Mouse (Mus musculus) hindbrain, embryonic 13.5 days (tissue): Measurements from ENCODE around the gene Mettl23. TPM values are rescaled to one million over a fixed set of nuclear protein-coding genes. Genes with fewer than 3 reads are reported as not detected.

ENCODE experiments used
- ATAC-seq: fragments of 200-750 bp; cut with Nextera tagmentation; 2 replicates; pipeline ENCODE4 v1.8.0; 2017; ENCODE audit warnings: moderate TSS enrichment; ENCODE audit not compliant: low FRiP score
- H3K27ac ChIP-seq: fragments of 300-500 bp; sonication (generic); 2 replicates; pipeline ENCODE4 v1.5.1; 2015; ENCODE audit warnings: inconsistent platforms, mild to moderate bottlenecking, moderate library complexity
- H3K27me3 ChIP-seq: fragments of 300-500 bp; sonication (generic); 2 replicates; pipeline ENCODE4 v1.6.1; 2015; ENCODE audit warnings: mild to moderate bottlenecking, inconsistent platforms
- H3K36me3 ChIP-seq: fragments of 300-500 bp; sonication (generic); 2 replicates; pipeline ENCODE4 v1.6.1; 2015; ENCODE audit warnings: mild to moderate bottlenecking, inconsistent platforms
- H3K4me1 ChIP-seq: fragments of 300-500 bp; sonication (generic); replicated peaks from 2 replicates; pipeline ENCODE4 v1.6.1; 2015; ENCODE audit warnings: inconsistent platforms
- H3K4me2 ChIP-seq: fragments of 300-500 bp; sonication (generic); 2 replicates; pipeline ENCODE4 v1.6.1; 2015; ENCODE audit warnings: inconsistent platforms, mild to moderate bottlenecking, moderate library complexity
- H3K4me3 ChIP-seq: fragments of 300-500 bp; sonication (generic); 2 replicates; pipeline ENCODE4 v1.5.1; 2015; ENCODE audit warnings: mild to moderate bottlenecking, inconsistent platforms
- H3K9ac ChIP-seq: fragments of 300-500 bp; sonication (generic); 2 replicates; pipeline ENCODE4 v1.6.1; 2015; ENCODE audit warnings: mild to moderate bottlenecking, inconsistent platforms
- H3K9me3 ChIP-seq: fragments of 300-500 bp; sonication (generic); 2 replicates; pipeline ENCODE4 v1.6.1; 2016; ENCODE audit warnings: inconsistent platforms
- WGBS: fragments of 180-500 bp; shearing (Covaris S2); methylation state at CpG from one replicate; pipeline ENCODE4 v1.1.7; 2015; 5-methylcytosine and 5-hydroxymethylcytosine counted together
- polyA plus RNA-seq: library from polyadenylated mRNA; unstranded; fragments of >200 nt; fragmentation: Nextera tagmentation; extraction: Ambion mirVana; gene quantifications from 2 replicates; pipeline ENCODE4 v1.2.1, GENCODE M21; 2015

Gene Mettl23
- polyA plus RNA-seq = 79.3 and 83.2 TPM in 2 replicates

GRCm38 (mm10) chr11:116843261-116844233, at the start of gene Mettl23, which contains the start of gene Jmjd6:
Gene Mettl23 (plus strand): TSS chr11:116843278.
Gene Jmjd6 (minus strand): TSS chr11:116843449.
- peak within 1 kb of the TSS; percentile 81 for H3K4me3 ChIP-seq
- peaks cover 39% of the 10 kb centered on the region for H3K36me3 ChIP-seq
- H3K27ac ChIP-seq = peak within 1 kb of the TSS; percentile 98
- peak; percentile 96 for ATAC-seq
- peaks cover 57% of the 10 kb centered on the region for H3K4me1 ChIP-seq
- H3K4me2 ChIP-seq = peak within 1 kb of the TSS; percentile 83
- peak within 1 kb of the TSS; percentile 91 for H3K9ac ChIP-seq
- no peaks in the 10 kb centered on the region for H3K27me3 ChIP-seq
- no peaks in the 10 kb centered on the region for H3K9me3 ChIP-seq
- WGBS = 1% methylated on average over 72 of the region's 72 CpGs

DNA sequence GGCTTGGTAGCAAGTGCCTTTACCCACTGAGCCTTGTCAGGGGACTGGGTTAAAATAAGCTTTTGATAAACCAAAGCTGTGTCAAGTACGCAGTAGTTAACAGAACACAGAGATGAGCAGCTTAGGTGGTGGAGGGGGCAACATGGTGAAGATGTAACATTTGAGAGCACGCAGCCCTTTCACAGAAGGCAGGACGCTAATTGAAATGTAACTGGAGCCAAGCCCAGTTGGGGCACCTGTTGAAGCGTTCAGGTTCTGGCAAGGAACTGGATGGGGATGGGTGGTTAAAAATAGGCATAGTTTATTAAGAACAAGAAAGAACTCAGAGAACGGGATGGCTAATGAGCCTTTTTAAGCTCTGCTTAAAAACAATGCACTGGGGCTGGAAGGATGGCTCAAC, 43.7 kb upstream of the Mettl23 start:
- WGBS = 87% methylated on average over 5 of the region's 5 CpGs
- no peaks in the 10 kb centered on the region; the same call in 1 of the 2 replicates for H3K4me1 ChIP-seq
- no peak overlapping the region for H3K9ac ChIP-seq
- ATAC-seq = no peak
- H3K27me3 ChIP-seq = no peaks in the 10 kb centered on the region
- H3K4me3 ChIP-seq = no peak overlapping the region
- H3K36me3 ChIP-seq = peaks cover 6% of the 10 kb centered on the region
- H3K27ac ChIP-seq = no peak overlapping the region
- no peak overlapping the region for H3K4me2 ChIP-seq
- H3K9me3 ChIP-seq = no peaks in the 10 kb centered on the region

DNA sequence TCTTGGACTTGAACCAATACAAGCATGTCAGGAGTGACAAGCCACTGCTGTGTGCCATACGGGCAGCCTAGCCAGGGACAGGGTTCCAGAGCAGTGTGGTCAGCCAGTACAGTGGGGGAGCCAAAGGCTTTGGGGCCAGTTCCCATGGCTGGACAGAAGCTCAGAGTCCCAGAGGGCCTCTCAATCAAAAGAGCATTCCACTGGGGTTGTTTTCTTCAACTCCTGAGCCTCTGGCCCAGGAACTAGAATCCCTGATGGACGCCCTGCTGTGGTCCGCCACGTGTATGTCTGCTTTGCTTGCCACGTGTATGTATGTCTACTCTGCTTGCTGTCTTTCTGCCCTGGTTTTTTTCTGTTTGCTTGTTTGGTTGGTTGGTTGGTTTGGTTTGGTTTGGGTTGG, 42.0 kb upstream of the Mettl23 start:
- no peak overlapping the region for H3K4me3 ChIP-seq
- H3K4me2 ChIP-seq = no peak overlapping the region
- ATAC-seq = no peak
- peaks cover under 1% of the 10 kb centered on the region for H3K4me1 ChIP-seq
- H3K9ac ChIP-seq = no peak overlapping the region
- peaks cover 6% of the 10 kb centered on the region for H3K36me3 ChIP-seq
- H3K27me3 ChIP-seq = no peaks in the 10 kb centered on the region
- no peaks in the 10 kb centered on the region for H3K9me3 ChIP-seq
- no peak overlapping the region for H3K27ac ChIP-seq
- 75% methylated on average over 5 of the region's 5 CpGs for WGBS

DNA sequence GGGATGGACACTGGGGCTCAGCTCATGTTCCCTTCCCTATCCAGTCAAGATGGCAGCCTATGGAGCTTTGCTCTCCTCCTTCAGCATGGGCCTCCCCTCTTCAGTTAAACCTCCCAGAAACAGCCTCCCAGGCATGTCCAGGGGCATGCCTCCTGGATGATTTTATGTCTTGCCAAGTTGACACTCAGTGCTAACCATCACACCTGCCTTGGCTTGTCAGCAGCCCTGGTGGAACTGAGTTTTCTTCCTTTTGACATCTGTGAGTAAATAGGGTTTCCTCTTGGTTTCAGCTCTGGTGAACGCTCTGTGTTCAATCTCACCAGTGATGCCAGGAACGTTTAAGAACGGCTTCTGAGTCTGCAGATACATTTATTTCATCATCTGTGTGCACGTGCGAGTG, 40.4 kb upstream of the Mettl23 start:
- Histone ChIP-seq H3K9me3 (no peaks in the 10 kb centered on the region), H3K4me3 (no peak overlapping the region), H3K27ac (no peak overlapping the region), H3K27me3 (no peaks in the 10 kb centered on the region), H3K9ac (no peak overlapping the region), H3K4me1 (peaks cover 8% of the 10 kb centered on the region), H3K36me3 (peaks cover 6% of the 10 kb centered on the region), H3K4me2 (no peak overlapping the region)
- WGBS = 91% methylated on average over 5 of the region's 5 CpGs
- ATAC-seq = no peak

DNA sequence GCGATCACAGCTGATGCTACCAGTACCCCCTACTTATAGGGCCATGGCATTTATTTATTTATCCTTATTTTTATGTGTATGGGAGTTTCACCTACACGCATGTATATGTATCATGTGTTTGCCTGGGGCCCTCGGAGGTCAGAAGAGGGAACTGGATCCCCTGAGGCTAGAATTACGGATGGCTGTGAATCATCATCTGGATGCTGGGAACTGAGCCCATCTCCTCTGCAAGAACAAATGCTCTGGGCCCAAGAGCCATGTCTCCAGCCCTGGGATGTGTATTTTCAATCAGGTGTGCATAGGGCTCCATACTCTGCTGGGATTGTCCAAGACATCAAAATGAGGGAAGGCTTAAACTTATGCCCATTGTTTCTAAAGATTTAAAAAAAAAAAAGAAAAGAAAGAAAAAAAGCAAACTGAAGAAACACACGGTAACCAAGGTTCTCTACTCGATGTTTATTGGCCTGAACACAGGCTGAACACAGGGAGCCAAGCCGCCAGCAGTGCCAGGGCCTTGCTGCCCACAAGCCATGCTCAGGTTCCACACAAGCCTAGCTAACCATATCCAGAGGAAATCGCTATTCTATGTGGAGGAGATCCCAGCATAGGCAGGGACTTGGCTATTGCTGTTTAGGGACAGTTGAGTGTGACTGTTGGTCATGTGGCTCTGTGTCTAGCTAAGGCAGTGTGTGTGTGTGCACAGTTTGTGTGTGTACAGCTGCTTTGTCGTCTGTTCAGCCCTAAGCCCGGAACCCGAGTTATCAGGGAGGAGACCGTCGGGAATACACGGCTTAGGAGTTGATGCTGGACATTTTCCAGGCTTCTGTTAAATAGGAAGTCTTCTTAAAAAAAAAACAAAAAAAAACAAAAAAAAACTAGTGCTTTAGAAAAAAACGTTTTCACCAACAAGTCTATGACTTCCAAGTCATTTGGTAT, 36.7 kb upstream of the Mettl23 start:
- Histone ChIP-seq H3K4me2 (no peak overlapping the region), H3K27me3 (no peaks in the 10 kb centered on the region), H3K4me1 (peaks cover 40% of the 10 kb centered on the region), H3K36me3 (peaks cover 6% of the 10 kb centered on the region), H3K4me3 (no peak overlapping the region), H3K27ac (peak overlapping the region; percentile 35; the same call in 1 of the 2 replicates), H3K9ac (no peak overlapping the region), H3K9me3 (no peaks in the 10 kb centered on the region)
- WGBS = 83% methylated on average over 15 of the region's 15 CpGs
- no peak for ATAC-seq

DNA sequence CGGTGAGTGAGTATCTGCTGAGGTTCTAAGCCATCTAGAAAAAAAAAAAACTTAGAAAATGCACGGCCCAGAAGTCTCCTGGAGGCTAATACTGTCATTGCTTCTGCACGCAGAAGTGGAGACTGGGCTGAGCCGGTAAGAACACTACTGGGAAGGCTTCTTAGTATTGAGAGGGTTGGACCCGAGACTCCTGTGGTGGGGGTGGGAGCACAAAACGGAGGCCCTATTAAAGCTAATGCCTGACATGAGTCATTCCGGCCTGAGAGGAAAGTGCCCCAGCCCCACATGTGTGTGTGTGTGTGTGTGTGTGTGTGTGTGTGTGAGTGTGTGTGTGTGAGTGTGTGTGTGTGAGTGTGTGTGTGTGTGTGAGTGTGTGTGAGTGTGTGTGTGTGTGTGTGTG, 36.0 kb upstream of the Mettl23 start:
- WGBS = 64% methylated on average over 7 of the region's 7 CpGs
- no peak overlapping the region for H3K27ac ChIP-seq
- H3K4me1 ChIP-seq = peaks cover 46% of the 10 kb centered on the region
- H3K9ac ChIP-seq = no peak overlapping the region
- no peaks in the 10 kb centered on the region for H3K9me3 ChIP-seq
- no peaks in the 10 kb centered on the region for H3K27me3 ChIP-seq
- H3K4me2 ChIP-seq = no peak overlapping the region
- H3K4me3 ChIP-seq = no peak overlapping the region
- ATAC-seq = no peak
- H3K36me3 ChIP-seq = peaks cover 6% of the 10 kb centered on the region

DNA sequence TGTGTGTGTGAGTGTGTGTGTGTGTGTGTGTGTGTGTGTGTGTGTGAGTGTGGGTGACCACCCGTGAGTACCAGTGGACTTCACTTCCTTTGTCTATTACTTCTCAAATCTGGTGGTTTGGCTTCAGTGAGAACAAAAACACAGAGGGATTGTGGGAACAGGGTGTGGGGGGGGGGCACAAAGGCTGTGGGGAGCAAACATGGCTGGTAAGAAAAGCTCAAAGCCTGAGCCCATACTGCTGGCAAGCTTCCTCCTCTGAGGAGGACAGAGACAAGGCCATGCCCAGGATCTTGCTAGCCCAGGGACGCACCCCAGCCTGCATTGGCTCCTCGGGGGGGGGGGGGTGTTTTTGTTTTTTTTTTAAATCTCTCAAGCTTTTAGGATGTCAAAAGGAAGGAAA, 35.6 kb upstream of the Mettl23 start:
- 0 out of 2 replicates have a peak overlapping the region, but pooled peaks have one; percentile 13 for H3K9ac ChIP-seq
- H3K36me3 ChIP-seq = peaks cover 5% of the 10 kb centered on the region
- H3K9me3 ChIP-seq = no peaks in the 10 kb centered on the region
- H3K27ac ChIP-seq = peak overlapping the region; percentile 69; the same call in 1 of the 2 replicates
- peaks cover 50% of the 10 kb centered on the region for H3K4me1 ChIP-seq
- H3K27me3 ChIP-seq = no peaks in the 10 kb centered on the region
- no peak overlapping the region for H3K4me2 ChIP-seq
- WGBS = 77% methylated on average over 3 of the region's 3 CpGs
- ATAC-seq = no peak
- no peak overlapping the region for H3K4me3 ChIP-seq

GRCm38 (mm10) chr11:116807938-116808606, 35.0 kb upstream of the Mettl23 start:
- Histone ChIP-seq H3K4me3 (no peak overlapping the region), H3K36me3 (no peaks in the 10 kb centered on the region; the same call in 1 of the 2 replicates), H3K27me3 (no peaks in the 10 kb centered on the region), H3K4me2 (no peak overlapping the region), H3K4me1 (peaks cover 56% of the 10 kb centered on the region), H3K9ac (peak overlapping the region; percentile 49; the same call in 1 of the 2 replicates), H3K27ac (peak overlapping the region; percentile 69), H3K9me3 (no peaks in the 10 kb centered on the region)
- no peak for ATAC-seq
- WGBS = 28% methylated on average over 7 of the region's 7 CpGs

- Histone ChIP-seq H3K27ac (peak overlapping the region; percentile 100), H3K9ac (peak overlapping the region; percentile 60; the same call in 1 of the 2 replicates), H3K4me3 (no peak overlapping the region), H3K4me1 (peaks cover 64% of the 10 kb centered on the region), H3K36me3 (no peaks in the 10 kb centered on the region; the same call in 1 of the 2 replicates), H3K4me2 (no peak overlapping the region), H3K9me3 (no peaks in the 10 kb centered on the region), H3K27me3 (no peaks in the 10 kb centered on the region)
- ATAC-seq = no peak
- WGBS = 75% methylated on average over 11 of the region's 11 CpGs
Measured at GRCm38 (mm10) chr11:116808811-116809395, 34.2 kb upstream of the Mettl23 start.

DNA sequence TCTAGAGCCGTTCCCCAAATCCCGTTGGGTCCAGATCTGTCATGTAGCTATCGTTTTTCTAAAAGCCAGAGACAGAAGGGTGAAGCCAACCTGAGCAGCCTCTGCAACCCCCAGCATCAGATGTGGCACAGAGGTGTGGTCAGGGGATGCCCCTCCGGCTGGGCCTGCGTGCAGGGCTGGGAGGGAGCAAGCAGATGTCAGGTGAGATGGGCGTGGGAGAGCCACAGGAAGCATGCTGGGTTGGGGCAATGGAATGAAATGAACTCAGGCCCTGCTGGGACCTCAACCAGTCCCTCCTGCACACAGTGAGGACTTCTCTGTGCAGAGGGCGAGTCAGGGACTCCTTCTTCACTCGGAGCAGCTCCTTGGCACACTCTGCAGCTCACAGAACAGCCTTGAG, 33.6 kb upstream of the Mettl23 start:
- H3K4me2 ChIP-seq = no peak overlapping the region
- ATAC-seq = no peak
- H3K36me3 ChIP-seq = no peaks in the 10 kb centered on the region
- peak overlapping the region; percentile 100 for H3K27ac ChIP-seq
- H3K4me3 ChIP-seq = no peak overlapping the region
- peak overlapping the region; percentile 60 for H3K9ac ChIP-seq
- no peaks in the 10 kb centered on the region for H3K9me3 ChIP-seq
- peaks cover 70% of the 10 kb centered on the region for H3K4me1 ChIP-seq
- no peaks in the 10 kb centered on the region for H3K27me3 ChIP-seq
- 77% methylated on average over 8 of the region's 8 CpGs for WGBS

GRCm38 (mm10) chr11:116810528-116810927, 32.5 kb upstream of the Mettl23 start:
- no peaks in the 10 kb centered on the region for H3K27me3 ChIP-seq
- peak overlapping the region; percentile 100 for H3K27ac ChIP-seq
- WGBS = 28% methylated on average over 11 of the region's 11 CpGs
- peak overlapping the region; percentile 75 for H3K9ac ChIP-seq
- H3K4me1 ChIP-seq = peaks cover 80% of the 10 kb centered on the region
- peak overlapping the region; percentile 59 for H3K4me2 ChIP-seq
- H3K9me3 ChIP-seq = no peaks in the 10 kb centered on the region
- peak; percentile 21; the same call in 1 of the 2 replicates for ATAC-seq
- H3K4me3 ChIP-seq = no peak overlapping the region
- H3K36me3 ChIP-seq = no peaks in the 10 kb centered on the region
